Mouse (Mus musculus): Measurements from ENCODE around the gene Zfp93.
A peak's percentile ranks its signal among the peaks of the same experiment; 100 is the strongest.
"Not testable (repeated sequence)": the region's sequence is repeated elsewhere in the genome, so short reads cannot be mapped to it uniquely, and the experiment has no call there.

Zfp93 gene

DNA sequence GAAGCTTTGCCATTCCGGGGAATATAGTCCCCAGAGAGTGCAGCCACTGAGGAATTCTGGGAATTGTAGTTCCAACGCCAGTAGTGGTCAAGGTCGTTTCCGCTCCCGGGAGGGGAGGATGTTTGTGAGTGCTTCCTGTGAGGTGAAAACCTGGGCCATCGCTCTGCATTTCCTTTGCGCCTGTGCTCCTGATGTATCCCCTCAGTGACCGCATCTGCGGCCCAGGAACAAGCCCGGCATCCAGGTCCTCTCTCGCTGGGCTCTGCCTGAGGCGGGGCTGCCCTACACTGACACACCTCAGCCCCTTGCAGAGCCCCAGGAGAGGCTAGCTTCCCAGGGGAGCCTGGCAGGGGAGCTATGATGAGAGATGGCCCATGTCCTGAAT is at the start of gene Zfp93:
TSS of gene Zfp93 (plus strand) at position 133 of the 385 bp plus-strand sequence.
- DNase-seq = peak; percentile 94

DNA sequence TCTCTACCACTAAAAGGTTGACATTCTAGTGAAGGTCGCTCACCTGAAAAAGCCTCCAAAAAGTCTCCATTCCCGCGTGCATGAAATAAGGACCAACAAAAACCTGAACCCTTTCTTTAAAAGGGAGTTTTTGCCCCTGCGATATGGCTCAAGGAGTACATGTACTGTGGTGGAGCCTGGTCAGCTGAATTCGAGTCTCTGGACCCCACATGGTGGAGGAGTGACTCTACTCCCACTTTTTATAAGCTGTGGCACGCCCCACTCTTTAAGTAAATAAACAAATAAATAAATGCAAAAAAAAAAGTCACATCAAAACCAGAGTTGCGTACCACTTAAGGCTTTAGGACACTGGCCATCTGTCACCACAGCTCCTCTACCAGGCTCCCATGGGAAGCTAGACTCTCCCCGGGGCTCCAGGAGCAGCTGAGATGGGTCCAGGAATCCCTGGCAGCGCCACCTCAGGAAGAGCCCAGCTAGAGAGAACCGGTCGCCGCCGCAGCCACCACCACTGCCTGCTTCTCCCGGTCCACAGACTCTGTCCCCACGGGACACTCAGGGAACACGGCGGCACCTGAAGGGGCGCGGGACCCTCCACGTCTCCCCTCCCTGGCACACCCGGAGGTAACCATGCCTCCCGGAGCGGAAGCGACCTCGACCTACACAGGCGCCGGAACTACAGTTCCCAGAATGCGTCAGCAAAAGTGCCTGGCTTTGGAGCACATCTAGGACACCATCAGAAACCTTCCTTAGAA is 33.0 kb upstream of the Zfp93 start, which contains the start of gene Zfp109:
TSS of gene Zfp109 (minus strand) at position 521 of the 752 bp plus-strand sequence.
- peak; percentile 80 for DNase-seq

DNA sequence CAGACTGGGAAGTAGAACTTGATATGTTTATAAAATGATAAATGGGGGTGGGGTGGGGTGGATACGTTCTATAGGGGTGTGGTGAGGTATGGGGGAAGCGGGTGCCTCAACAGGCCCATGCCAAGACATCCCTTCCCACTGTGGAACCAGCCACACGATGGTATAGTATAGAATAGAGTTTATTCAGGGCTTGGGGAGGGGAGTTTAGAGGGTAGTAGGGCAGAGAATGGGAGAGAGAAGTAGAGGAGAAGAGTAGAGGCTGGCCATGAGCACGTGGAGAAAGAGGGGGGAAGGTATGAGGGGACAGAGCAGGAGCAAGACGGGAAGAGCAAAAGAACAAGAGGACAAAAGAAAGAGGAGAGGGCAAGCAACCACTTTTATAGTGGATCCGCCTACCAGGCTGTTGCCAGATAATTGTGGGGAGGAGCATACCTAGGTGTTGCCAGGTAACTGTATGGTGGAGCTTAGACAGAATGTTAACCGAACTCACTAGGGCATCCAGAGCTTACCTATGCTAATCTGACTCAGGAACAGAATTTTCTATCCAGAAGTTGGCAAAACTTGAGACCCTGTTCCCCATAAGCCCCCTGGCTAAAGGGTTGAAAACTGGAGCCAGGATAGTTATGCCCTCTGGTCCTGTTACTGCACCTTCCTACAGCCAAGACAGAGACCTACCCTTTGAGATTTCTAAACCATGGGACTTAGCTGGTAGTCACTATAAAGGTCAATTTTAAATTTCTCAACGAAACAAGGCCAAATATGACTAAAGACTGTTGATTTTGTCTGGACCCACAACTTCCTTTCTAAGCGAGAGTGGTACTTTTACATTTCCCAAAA is 16.2 kb upstream of the Zfp93 start:
- DNase-seq = no peak

DNA sequence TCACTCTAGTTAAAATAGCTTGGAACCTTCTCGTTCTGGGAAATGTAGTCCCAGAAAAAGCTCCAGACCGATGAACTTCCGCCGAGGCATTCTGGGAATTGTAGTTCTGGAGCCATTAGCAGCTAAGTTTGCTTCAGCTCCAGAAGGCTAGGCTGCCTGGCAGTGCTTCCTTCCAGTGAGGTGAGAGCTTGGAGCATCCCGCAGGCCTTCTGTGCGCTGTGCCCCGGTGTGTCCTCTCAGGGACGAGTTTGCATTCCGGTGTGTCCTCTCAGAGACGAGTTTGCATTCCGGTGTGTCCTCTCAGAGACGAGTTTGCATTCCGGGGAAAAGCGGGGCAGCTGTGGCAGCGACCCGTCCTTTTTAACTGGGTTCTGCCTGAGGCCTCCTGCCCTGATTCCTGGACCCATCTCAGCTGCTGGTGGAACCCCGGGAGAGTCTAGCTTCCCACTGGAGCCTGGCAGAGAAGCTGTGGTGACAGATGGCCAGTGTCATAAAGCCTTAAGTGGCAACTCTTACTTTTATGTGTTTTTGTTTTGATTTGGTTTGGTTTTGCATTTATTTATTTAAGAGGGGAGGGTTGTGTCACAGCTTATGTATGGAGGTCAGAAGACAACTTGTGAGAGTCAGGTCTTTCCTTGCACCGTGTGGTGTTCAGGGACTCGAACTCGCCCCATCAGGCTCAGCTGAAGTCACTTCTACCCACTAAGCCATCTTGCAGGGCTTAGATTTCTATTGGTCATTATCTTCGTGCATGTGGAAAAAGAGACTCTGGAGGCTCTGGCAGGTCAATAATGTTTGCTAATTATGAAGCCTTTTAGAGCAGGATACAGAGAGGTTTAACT is 15.4 kb upstream of the Zfp93 start, which contains the start of gene Zfp108:
TSS of gene Zfp108 (plus strand) at position 162 of the 842 bp plus-strand sequence.
- peak; percentile 93 for DNase-seq

DNA sequence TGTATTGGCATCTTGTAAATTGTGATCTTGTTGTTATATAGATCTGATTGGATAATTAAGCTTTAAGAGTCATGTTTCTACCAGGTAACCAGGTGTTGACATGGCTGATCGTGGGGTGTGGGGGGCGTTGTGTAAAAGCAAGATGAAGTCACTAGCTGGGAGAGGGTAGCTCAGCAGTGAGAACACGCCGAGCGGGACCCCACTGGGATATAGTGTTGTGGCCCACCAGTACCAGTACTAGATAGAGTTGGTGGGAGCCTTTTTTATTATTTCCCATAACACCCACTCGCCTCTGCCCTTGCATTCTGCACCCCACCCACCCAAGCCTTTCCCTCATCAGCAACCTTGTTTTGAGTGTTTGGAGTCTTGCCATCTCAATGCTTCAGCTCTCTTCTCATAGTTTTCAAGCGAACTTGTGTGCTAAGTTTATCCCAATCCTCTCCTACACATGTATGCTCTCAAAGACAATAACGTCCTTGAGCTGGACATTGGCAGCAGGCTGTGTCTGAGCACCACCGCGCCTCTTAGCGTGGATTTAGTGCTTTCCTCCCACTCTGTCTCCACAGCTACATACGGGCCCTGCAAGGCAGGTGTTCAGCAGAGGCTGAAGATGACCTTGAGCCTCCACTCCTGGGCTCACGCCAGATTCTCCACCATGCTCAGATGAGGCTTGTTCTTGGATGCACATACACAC is 10.8 kb upstream of the Zfp93 start:
- DNase-seq = no peak

DNA sequence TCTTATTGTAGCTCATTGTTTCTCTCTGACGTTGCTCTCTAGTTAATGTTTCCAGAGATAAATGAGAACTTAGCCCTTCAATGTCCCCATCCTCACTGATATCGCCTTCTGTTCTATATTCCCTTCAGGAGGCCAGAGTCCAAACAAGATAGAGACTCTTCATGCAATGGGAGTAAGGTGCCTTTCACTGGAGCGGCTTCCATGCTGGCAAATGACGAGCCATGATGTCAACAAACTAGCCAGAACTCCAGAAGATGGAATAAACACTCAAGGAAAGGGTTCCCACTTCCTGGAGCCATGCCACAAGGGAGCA is 10.3 kb upstream of the Zfp93 start:
- no peak for DNase-seq

DNA sequence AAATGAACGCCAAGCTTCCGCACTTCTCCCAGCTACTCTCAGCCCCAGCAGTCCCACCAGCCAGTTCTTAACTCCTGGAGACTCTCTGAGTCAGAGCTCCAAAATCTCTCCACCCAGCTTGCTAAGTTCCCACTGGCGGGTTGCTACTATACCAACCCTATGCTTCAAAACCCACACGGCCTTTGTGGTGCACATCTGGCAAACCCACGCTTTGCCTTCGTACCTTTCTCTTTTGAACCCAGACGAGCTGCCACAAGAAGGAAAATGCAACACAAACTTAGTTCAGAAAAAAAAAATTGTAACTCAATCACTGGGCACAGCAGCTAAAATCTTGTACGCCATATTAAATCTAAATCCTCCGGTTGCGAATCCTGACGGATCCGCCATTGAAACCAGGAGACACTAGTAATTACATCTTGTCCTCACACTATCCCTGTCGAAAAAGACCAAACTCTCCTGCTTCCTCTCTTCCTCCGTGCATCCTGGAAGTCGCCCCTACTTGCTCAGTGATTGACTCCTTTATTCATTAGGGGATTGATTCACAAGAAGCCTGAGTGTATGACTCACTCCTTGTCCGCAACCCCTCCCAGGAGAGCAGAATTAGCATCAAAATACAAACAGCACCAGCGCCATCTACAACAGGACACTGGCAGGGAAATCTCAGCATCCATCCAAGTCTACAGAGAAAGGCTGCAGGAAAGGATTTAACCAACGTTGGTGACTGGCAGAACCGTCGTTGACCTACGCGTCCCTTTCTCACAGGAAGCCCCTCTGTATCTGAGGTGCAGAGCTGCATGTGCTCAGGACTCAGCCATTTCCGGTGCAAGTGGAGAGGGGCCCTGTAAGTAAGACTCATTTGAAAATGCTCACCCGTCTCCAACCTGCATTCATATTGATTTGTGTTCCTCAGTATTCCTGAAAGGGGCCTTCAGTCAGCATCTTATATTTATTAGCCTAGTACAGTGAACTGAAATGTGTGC is 1.8 kb upstream of the Zfp93 start:
- DNase-seq = no peak

DNA sequence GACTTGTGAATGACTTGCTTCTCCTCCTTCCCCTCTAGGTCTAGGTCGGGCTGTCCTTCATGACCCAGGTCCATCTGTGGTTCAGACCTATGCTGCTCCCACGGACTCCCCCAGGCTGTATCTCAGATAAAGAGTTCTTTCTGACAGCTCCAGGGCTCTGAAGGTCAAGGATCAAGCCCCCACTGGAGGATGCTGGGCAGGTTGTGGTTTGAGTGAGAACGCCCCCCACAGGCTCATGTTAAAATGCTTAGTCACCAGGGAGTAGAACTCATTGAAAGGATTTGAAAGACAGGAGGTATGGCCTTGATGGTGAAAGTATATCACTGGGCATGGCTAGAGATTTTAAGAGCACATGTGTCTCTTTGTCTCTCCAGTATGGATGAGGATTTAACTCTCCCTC is 964 bp upstream of the Zfp93 start:
- DNase-seq = no peak

DNA sequence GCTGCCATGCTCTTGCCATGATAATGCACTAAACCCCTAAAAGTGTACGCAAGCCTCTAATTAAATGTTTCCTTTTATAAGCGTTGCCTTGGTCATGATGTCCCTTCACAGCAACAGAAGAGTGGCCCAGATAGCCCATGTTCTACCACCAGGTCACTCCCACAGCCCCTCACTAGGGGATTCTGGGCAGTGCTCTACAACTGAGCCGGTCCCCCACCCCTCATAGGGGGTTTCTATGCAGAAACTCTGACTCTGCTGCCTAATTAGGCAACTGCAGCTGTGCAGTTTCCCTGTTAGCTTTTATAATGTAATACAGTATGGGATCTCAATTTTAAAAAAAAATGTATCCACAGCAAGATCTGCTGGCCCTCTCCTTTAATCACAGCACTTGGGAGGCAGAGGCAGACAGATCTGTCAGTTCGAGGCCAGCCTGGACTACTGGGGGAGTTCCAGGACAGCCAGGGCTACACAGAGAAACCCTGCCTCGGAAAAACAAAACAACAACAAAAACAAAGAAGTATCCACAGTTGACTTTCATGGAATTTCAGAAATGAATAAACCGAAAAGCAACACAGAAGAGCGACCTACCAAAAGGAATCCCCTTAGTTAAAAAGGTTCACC is 443 bp upstream of the Zfp93 start:
- no peak for DNase-seq

DNA sequence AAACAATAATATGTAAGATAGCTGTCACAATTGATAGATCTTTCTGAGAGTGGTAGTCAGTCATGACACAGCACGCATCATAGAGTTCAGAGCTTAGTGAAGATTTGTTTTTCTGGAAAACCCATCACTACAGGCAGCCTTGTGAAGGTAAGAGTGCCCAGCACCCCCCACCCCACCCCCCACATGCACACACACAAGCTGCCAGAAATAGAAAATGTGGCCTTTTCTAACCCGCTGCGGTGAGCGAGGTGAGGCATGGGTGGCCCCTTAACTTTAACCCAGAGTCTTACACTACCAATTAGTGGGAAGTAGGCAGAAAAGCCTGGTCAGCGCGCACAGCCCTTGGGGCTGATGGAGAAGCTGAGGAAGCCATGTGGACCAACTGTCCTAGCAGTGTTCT is 971 bp downstream of the Zfp93 start:
- DNase-seq = no peak

DNA sequence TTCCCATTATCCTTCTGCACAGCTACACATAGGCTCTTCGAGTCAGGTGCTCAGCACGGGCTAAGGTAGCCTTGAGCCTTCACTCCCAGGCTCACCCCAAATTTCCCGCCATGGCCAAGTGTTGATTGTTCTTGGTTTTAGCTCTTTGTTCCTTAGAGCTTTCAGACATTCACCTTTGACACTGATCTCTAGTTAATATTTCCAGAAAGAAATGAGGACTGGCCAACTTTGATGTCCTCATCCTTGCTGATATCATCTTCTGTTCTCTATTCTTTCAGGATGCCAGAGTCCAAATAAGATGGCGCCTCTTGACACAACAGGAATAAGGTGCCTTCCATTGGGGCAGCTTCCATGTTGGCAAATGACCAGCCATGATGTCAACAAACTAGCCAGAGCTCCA is 4.2 kb downstream of the Zfp93 start:
- DNase-seq = no peak

DNA sequence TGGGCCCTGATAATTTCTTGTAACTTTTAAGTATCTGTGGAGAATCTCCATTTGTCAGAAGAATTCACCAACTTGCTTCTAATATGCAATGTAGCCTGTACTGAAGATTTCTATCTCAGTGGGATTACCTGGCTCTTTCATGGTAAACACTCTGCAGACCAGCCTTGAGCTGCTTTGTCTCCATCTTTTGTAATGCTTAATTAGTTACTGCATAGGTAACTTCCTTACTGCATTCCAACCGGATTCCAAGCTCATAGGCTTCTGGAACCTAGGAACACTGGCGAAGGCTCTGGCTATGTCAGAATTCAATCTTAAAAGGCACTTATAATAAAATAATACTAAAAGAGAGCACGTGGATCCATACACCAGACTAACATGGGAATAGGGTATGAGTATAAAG is 8.6 kb downstream of the Zfp93 start:
- DNase-seq = not testable (repeated sequence)

DNA sequence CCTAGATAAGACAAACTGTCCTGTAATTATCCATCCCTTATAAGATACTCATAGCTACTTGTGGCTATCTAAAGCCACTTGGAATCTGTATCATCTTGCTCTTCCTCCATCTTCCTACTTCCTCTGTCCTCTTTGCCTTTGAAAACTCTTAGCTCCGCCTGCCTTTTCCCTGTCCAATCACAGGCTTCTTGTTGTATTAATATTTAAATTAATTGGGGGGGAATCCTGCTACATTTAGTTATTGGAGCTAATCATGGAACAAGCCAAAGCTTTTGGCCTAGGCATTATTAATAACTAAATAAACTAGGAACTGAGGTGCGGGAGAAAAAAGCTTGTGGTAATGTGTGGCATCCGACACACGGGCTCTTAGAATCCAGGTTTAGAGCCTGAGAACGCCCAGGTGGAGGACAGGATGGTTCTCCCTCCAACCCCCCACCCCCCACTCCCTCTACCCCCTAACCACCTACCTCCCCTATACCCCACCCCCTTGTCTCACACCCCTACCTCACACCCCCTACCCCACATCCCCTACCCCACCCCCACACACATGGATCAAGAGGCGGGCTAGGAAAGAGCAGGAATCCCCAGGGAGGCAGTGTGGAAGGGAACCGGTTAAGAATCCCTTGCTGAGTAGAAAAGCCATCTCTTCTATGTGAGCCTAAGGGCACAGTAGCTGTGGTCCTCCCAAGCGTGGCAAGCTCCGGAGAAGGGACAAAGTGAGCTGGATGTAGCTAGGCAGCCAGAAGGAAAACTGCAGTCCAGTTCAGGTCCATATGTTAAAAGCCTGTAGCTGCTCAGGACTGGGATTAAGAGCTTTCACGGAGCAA is 10.0 kb downstream of the Zfp93 start:
- DNase-seq = peak; percentile 47

DNA sequence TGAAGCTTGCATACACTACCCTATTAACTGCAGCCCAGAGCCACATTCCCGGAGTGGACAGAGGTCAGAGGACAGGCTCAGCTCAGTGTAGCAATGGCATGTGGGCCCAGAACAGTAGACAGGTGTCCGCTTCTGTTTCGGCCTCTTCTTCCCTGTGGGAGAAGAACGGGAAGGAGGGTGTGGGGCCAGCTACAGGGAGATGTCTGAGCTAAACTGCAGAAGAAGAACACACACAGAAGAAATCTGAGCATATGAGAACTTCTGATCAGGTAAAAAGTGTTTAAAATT is 10.6 kb downstream of the Zfp93 start:
- no peak for DNase-seq

DNA sequence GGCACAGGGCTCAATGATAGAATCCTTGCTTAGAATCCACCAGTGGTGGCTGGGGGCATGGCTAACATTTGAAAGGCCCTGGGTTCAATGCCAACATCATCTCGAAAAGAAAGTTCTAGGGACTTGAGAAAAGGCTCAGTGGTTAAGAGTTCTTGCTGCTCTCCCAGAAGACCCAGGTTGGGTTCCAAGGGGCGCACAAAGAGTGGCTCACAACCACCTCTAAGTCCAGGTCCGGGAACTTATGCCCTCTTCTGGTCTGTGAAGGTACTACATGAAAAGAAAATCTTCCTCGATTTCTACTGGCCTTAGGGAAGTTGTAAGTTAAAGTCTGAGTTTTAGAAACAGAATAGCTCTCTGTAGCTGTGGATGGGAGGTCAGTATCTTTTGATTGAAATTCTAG is 15.9 kb downstream of the Zfp93 start:
- DNase-seq = peak; percentile 26

DNA sequence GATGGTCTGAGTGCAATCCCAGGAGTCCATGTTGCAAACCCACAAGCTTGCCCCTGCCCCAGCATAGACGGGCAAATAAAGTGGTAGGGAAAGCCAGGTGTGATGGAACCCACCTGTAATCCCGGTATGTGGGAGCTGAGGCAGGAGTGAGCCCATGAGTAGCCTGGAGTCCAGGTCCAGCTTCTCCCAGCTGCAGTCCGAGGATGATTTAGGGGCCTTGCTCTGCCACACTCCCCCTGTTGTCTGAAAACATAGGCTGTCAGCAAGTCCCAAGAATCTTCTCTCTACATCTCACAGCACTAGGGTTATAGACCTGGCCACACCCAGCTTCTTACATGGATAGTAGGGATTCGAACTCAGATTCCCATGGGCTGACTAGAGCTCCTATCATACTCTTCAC is 16.7 kb downstream of the Zfp93 start:
- no peak for DNase-seq

DNA sequence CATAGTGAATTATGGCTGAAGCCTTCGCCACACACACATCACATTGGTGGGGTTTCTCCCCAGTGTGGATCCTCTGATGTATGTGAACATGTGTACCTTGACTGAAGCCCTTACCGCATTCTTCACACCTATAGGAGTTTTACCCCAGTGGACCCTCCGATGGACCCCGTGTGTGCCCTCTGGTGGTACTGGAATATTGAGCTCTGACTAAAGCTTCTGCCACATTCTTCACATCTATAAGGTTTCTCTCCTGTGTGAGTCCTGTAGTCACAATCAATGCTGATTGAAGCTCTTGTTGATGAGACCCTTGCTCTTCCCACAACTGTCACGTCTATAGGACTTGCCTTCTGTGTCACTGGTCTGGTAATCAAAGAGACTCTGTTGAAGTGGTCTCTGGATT is 17.4 kb downstream of the Zfp93 start:
- DNase-seq = no peak

DNA sequence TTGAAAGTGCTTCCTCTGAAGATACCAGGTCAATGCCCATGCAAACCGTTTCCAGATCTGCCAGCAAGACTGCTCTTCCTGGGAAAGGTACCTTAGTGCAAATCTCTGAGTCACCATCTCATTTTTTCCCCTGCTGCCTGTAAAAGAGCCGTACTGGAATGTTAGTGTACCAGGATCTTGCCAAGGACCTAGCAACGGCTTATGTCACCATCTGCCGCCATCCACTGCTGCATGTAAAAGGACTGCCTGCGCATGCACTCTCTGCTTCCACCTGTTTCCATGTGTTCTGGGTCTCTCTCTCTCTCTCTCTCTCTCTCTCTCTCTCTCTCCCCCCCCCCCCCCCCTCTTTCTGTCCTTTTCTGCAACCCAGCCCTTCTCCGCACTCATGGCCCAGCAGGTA is 18.3 kb downstream of the Zfp93 start:
- no peak for DNase-seq

DNA sequence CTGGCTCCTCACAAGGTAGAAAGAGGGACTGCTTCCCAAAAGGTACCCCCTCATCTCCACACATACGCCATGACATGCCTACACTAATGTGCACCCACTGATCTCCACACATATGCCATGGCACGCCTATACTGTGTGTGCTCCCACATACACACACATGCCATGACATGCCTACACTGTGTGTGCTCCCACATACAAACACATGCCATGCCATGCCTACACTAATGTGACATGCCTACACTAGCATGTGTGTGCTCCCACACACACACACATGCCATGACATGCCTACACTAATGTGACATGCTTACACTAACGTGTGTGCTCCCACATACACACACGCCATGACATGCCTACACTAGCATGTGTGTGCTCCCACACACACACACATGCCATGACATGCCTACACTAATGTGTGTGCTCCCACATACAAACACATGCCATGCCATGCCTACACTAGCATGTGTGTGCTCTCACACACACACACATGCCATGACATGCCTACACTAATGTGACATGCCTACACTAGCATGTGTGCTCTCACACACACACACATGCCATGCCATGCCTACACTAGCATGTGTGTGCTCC is 20.0 kb downstream of the Zfp93 start:
- DNase-seq = no peak
